Mouse (Mus musculus): Measurements from ENCODE around the gene Nr2f6.
"Not testable (repeated sequence)": the region's sequence is repeated elsewhere in the genome, so short reads cannot be mapped to it uniquely, and the experiment has no call there.

- not testable (repeated sequence) for TF ChIP-seq CTCF (IDR thresholded peaks at IDR 0.05; ENCODE audit: low read depth, low read length); GATA1 (IDR thresholded peaks at IDR 0.05; ENCODE audit: borderline replicate concordance, low read length); TAL1 (conservative IDR thresholded peaks at IDR 0.05; ENCODE audit: low read depth, low read length)
Measured at GRCm38 (mm10) chr8:71337834-71338233, 43.9 kb downstream of the Nr2f6 start.
